Mouse (Mus musculus): ENCODE measurements around the gene Mycbp2. TPM values are rescaled to one million over a fixed set of nuclear protein-coding genes. Genes with fewer than 3 reads are reported as not detected.

The Mycbp2 gene
- 10 to 100 TPM; 27.5 to 32.9 (median 32.7) TPM for total RNA-seq (2022)

DNA sequence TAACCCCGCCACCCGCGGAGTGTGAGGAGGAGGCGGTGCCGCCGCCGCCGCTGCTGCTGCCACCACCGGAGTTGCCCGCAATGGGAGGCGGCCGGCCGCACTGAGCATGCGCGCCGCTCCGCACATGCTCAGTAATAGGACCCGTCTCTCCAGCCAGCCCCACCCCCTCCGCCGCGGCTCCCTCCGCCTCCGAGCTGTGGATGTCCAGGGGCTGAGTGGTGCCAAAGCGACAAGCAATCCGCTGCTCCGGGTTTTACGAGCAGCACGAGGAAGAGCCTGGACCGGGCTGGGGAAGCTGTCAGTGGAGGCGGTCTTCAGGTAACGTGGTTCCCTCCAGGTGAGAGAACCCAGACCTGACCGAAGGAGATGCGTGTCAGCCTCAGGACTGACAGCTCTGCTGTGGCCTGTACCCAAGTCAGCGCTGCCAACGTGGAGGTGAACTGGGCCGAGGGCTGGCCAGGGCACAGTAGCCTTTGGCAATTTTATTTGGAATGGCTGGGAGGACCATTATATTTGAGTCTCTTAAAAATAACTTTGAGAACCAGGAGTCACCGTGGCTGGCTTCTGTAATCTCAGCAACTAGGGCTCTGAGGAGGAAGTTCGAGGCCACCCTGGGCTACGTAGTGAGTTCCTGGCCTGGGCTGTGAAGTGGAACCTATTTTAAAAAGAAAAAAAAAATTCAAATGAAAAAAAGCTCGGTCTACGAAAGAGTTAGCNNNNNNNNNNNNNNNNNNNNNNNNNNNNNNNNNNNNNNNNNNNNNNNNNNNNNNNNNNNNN is at the start of gene Mycbp2:
Gene Mycbp2 (minus strand): TSS at position 86 of the 777 bp plus-strand sequence.
- DNase-seq (ENCODE audit: low spot score), result peak; percentile 95

DNA sequence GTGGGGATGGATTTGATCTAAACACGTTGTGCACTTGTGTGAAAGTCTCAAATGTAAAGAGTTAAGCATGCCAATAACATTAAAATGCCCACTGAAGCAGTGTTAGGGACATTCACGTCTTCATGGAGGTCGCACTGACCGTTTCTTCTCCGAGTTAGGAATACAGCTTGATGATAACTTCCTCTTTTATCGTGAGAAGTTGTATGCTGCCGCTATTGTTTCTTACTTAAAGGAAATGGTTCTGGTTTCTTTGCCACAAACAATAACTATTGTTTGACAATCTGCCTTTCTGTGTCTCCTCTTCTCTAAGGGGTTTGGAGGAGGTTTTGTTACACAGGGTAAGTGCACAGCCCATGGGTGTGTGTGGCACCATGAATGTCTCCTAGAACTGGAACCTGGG is 45.8 kb upstream of the Mycbp2 start:
- no peak for DNase-seq (ENCODE audit: low spot score)

GRCm38 (mm10) chr14:103387431-103387830 is 40.8 kb upstream of the Mycbp2 start:
- no peak for DNase-seq (ENCODE audit: low spot score)

DNA sequence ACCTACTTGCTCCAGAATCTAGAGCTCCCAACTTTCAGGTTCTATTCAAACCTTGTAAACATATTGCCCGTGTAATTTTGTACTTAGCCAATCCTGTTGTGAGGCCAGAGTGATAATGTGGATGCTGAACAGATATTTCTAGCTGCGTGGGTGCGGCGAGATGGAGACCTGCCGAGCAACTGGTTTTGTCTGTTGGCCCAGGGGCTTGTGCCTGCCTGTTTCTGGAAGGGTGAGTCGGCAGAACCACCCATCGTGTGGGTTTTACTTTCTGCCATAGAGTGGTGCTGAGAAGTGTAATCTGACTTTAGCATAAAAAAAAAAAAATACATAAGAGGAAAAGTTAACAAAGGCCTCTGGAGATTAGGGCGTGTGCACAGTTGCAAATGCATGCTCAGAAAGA is 40.3 kb upstream of the Mycbp2 start:
- no peak for DNase-seq (ENCODE audit: low spot score)

GRCm38 (mm10) chr14:103385084-103385610 is 38.5 kb upstream of the Mycbp2 start:
- no peak for DNase-seq (ENCODE audit: low spot score)

DNA sequence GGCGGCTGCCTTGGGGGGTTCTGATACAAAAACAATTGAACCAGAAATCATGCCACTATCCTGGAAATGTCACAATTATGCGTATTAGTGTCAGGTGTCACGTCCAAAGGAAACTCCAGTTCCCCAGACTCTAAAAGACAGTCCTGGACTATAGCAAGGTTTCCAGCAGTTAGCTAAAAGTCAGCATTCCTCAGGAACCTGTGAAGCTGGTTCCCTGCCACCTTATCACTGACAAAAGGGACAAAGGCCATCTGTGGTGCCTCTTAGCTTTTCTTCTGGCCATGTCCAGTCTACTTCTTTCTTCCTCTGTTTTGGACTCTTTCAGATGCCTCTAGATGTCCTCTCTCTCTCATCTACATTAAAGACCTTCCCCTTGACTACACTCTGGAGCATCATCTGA is 32.1 kb upstream of the Mycbp2 start:
- no peak for DNase-seq (ENCODE audit: low spot score)

GRCm38 (mm10) chr14:103376765-103377164 is 30.2 kb upstream of the Mycbp2 start:
- DNase-seq (ENCODE audit: low spot score), result no peak

DNA sequence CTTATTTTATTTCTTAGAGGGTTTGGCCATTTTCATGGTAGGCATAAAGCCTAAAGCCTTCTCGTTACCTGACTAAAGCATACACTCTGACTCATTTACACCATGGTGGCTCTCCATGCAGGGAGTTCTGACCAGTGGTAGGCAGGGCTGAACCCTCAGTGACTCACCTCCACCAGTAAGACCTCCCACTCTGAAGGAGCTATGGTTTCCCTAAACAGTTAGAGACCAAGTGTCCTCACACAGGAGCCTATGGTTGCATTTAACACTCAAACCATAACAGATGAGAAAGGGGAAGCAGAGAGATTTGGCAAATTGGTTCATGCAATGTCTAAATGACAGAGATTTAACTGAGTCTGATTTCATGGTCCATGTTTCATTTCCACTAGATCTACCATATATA is 28.9 kb upstream of the Mycbp2 start:
- no peak for DNase-seq (ENCODE audit: low spot score)

DNA sequence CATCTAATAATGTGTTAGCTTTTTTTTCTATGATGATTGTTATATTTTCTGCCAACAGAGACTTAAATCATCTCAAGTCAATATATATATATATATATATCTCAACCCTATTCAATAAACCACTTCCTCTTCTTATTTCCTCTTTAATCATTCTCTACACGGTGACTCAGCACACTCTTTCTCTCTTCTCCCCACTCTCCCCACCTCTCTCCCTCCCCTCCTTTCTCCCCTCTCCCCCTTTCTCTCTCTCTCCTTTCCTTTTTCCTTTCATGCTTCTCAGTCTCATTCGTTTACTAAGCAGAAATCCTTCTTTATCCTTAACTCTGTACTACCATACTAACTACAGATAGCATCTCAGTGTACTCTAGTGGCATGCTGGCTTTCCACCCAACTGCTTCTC is 16.6 kb upstream of the Mycbp2 start:
- DNase-seq (ENCODE audit: low spot score), result no peak

DNA sequence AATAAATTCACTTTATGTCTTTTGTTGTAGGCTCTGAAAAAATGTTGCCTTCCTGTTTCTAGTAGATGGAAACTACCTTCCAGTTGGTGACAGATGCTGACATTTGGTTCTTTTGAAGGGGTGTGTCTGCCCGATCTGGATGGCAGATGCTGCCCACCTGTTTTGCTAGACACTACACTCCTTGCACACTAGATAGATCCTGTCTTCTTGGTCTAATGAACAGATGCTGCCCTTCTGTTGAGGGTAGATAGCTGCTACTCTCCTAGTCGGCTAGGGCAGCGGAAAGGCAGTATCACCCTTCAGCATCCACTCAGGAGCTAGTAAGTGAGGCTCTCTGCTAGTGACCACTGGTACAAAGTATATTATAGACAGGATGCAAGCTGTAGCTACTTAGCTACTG is 9.5 kb upstream of the Mycbp2 start:
- no peak for DNase-seq (ENCODE audit: low spot score)

- no peak for DNase-seq (ENCODE audit: low spot score)
Observed at GRCm38 (mm10) chr14:103354396-103355352, 8.1 kb upstream of the Mycbp2 start.

DNA sequence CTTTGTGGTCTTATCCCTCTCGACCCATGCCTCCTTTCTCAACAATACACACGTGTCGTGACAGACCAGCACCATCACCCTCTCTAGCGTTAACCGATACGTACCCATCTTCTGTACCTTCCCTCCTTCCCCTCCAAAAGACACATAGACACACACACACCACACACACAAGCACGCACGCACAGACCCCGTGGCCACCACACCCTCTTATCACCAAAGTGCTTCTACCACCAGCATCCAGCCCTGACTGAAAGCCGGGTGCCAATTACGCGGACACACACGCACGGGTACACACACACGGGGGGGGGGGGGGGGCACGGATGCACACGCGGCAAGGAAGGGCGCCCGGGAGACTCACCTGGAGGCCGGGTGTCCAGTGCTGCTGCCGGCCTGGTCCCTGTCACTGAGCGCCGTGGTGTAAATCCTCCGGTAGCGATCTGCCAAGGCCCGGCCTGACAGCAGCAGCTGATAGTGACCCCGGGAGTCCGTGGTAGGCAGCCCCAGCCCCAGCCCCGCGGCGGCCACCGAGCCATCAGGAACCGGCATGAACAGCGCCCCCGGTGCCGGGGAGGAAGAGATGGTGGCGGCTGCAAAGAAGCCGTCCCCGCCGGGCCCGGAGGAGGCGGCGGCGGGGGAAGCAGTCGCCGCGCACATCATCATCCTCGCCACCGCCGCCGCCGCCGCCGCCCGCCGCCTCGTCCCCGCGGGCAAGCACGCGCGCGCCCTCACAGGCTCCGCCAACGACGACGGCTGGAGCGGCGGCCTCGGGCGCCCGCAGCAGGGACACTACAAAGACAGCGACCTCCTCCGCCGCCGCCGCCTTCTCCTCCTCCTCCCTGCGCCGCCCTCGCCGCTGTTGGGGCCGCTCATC is 521 bp downstream of the Mycbp2 start:
- peak; percentile 19 for DNase-seq (ENCODE audit: low spot score)

DNA sequence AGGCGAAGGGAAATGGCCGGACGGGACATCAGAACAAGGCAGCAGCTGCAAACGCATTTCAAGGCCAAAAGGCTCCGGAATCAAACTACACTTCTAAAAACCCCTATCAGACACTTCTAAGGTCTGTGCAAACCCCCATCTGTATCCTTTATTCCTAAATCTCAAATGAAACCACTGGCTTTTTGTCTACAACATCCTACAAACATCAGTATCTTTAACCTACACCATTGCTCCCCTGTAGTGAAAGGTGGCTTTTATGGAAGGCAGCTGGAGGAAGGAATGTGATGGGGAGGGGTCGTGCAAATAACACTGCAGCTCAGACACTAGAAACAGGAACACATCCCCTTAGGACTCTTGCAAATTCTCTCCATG is 1.1 kb downstream of the Mycbp2 start:
- DNase-seq (ENCODE audit: low spot score), result no peak

GRCm38 (mm10) chr14:103345011-103345410 is 1.6 kb downstream of the Mycbp2 start:
- DNase-seq (ENCODE audit: low spot score), result no peak

- DNase-seq (ENCODE audit: low spot score), result no peak
Observed at GRCm38 (mm10) chr14:103343791-103344190, 2.8 kb downstream of the Mycbp2 start.

DNA sequence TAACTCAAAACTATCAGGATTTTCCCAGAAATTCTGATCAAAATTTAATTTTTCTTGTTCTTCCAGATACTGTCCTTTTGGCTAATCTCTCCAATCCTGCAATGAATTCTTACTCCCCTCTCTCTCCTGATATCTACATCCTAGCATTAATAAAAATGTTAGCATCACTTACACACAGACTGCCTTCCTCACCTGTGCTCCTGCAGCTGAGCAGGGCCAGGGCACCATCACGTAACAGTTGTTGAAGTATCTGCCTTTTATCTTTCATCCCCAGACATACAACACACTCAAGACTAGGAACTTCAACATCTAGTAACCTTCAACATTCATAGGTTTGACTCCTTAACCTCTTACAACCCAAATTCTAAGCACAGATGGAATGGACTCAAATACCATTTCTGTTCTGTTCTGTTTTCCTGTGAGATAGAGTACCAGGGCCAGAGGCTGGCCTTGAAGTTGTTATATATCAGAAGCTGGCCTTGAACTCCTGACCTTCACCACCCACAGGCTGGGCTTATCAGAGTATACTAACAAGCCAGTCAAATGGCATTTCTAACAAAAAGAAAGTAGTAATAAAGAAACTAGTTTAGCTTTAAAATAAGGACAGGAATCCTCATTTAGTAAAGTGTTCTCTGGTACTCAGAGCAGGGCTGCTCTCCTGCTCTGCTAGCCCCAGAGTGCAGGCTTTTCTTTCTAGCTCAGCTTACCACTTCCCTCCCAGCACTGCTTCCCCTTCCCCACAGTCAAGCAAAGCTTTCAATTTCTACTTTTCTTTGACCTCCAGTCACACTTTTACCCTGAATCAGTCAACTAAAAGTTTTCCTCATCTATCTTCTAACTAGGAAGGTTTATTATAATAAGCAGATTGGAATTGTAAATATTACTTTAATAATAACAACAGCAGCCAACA is 5.0 kb downstream of the Mycbp2 start:
- no peak for DNase-seq (ENCODE audit: low spot score)

- no peak for DNase-seq (ENCODE audit: low spot score)
Observed at GRCm38 (mm10) chr14:103312926-103313325, 33.7 kb downstream of the Mycbp2 start.

- DNase-seq (ENCODE audit: low spot score), result no peak
Observed at GRCm38 (mm10) chr14:103296227-103296626, 50.4 kb downstream of the Mycbp2 start.

DNA sequence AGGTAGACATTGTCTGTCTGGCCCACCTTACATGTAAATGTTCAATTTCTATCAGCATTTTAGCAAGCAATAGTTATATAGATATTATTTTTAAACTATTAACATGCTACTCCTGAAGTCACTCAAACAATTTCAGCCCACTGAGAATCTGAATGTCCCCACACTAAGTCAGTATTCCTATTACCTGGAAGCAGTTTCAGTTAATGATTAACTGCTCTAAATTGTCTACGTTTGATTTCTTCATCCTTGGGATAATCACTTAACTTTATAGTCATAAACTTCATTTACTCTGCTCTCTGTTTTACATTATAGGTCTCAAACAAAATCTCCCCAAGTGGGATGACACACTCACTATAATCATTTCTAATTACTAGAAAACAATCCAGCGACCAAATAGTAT is 60.0 kb downstream of the Mycbp2 start:
- DNase-seq (ENCODE audit: low spot score), result no peak

DNA sequence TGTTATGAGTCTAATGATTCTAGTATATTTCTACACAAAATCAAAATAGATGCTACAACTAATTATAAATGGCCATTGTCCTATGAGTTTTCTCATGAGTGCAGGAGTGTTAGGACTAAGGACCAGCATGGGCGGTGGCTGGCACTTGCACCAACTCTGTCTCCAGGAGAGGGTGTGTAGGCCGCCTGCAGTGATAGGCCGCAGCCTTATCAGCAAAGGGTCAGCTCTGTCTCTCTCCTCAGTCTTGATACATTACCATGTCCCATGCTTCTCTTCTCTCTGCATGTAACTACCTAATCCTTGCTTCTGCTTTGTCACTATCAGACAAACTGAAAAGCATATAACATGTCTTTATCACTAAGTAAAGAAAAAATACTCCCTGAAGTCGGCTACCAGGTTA is 69.9 kb downstream of the Mycbp2 start:
- no peak for DNase-seq (ENCODE audit: low spot score)

Measured in heart, adult 8-10 months (tissue).